Mouse (Mus musculus) E14TG2a.4 (cell line): Measurements from ENCODE around the gene Ankrd9.

Experiments
- H3K27me3 ChIP-seq: 2 replicates; pipeline ENCODE4 v1.6.1; 2014; ENCODE audit warnings: low read length, control low read depth; ENCODE audit not compliant: insufficient read depth
- H3K36me3 ChIP-seq: 2 replicates; pipeline ENCODE4 v1.6.1; 2014; ENCODE audit warnings: low read length, control low read depth; ENCODE audit not compliant: insufficient read depth
- H3K4me1 ChIP-seq: replicated peaks from 2 replicates; pipeline ENCODE4 v1.6.1; 2014; ENCODE audit warnings: low read depth, low read length, control low read depth
- H3K4me3 ChIP-seq: replicated peaks from 2 replicates; pipeline ENCODE4 v1.5.1; 2014; ENCODE audit warnings: mild to moderate bottlenecking, low read length
- H3K9me3 ChIP-seq: 2 replicates; pipeline ENCODE4 v1.6.1; 2014; ENCODE audit warnings: low read length, control low read depth
- CTCF ChIP-seq: conservative IDR thresholded peaks from 2 replicates; pipeline ENCODE4 v1.5.1; 2014; ENCODE audit warnings: low read length
- NANOG ChIP-seq: IDR thresholded peaks from 2 replicates; pipeline ENCODE4 v1.6.1; 2014; ENCODE audit warnings: borderline replicate concordance, low read length, mixed read lengths
- POU5F1 ChIP-seq: IDR thresholded peaks from 2 replicates; pipeline ENCODE4 v1.6.1; 2014; ENCODE audit warnings: low read length, borderline replicate concordance

Gene Ankrd9

DNA sequence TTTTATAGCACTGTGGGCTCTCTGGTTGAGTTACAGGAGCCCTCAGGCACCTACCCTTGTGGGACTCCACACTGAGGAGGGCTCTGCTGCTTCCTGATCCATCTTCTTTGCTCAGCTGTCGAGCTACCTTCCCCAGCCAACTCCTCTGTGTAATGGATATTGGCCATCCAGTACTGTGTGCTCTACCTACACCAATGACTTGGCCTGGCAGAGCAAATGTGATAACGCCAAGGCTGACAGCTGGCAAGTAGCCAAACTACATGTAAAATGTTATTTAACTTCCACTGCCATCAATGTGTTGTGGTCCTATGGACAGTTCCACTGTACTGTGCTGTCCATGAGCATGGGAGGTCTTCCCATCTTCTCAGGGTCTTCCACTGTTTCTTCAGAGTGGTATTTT, 16.9 kb downstream of the Ankrd9 start:
- TF ChIP-seq POU5F1 (no peak), CTCF (no peak), NANOG (no peak)
- H3K4me3 ChIP-seq: no peak overlapping the region
- peaks cover 5% of the 10 kb centered on the region; the same call in 1 of the 2 replicates for H3K36me3 ChIP-seq

DNA sequence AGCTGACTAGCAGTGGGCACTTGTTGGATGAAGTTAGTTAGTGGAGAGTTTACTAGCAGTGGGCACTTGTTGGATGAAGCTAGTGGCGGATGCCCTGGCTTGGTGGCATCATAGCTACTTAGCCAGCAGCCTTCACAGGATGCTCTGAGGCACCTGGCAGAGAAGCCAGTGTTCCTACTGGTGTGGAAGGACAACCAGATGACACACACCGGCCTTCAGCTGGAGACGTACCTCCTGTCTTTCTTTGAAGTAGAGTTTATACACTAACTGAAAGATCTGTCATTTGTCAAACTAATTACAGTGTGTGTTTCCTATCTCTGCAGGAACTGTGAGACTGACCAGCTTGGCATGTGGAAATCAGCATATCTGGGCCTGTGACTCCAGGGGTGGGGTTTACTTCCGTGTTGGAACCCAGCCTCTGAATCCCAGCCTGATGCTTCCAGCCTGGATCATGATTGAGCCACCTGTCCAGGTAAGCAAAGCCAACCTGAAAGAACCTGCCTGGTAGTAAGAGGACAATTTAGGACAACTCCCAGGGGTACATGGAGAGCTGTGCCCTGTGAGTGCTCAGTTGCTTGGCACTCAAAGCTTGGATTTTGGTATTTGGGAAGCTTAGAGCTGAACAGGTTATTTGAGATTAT, 24.4 kb downstream of the Ankrd9 start:
- Histone ChIP-seq H3K4me3 (no peak overlapping the region), H3K27me3 (no peaks in the 10 kb centered on the region), H3K36me3 (peaks cover 17% of the 10 kb centered on the region), H3K4me1 (no peaks in the 10 kb centered on the region; the same call in 1 of the 2 replicates), H3K9me3 (no peaks in the 10 kb centered on the region)
- TF ChIP-seq CTCF (no peak), NANOG (no peak), POU5F1 (no peak)

More for the DNA sequence above, 16.9 kb downstream of the Ankrd9 start:
- H3K4me1 ChIP-seq: peaks cover 23% of the 10 kb centered on the region
- no peaks in the 10 kb centered on the region for H3K9me3 ChIP-seq
- H3K27me3 ChIP-seq: no peaks in the 10 kb centered on the region

DNA sequence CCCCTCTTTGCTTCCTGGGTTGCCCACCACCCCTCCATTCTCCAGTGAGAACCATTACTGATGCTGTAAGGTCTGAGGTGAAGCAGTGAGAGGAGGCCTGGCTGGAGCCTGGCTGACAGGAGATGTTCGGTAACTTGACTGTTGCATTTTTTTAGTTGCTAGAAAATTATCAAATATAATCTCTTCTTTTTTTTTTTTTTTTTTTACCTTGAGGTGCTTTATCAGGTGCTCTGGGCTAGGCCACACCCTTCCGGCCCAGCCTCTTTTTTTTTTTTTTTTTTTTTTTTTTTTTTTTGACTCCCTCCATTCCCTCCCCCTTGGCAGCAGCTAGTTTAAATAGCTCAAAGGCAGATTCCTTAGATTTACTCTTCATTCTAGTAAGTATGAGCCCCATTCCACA, 24.9 kb downstream of the Ankrd9 start:
- no peaks in the 10 kb centered on the region for H3K27me3 ChIP-seq
- H3K9me3 ChIP-seq: no peaks in the 10 kb centered on the region
- H3K4me3 ChIP-seq: no peak overlapping the region
- H3K36me3 ChIP-seq: peaks cover 18% of the 10 kb centered on the region
- no peaks in the 10 kb centered on the region; the same call in 1 of the 2 replicates for H3K4me1 ChIP-seq
- TF ChIP-seq NANOG: no peak
- TF ChIP-seq CTCF: no peak
- no peak for TF ChIP-seq POU5F1

DNA sequence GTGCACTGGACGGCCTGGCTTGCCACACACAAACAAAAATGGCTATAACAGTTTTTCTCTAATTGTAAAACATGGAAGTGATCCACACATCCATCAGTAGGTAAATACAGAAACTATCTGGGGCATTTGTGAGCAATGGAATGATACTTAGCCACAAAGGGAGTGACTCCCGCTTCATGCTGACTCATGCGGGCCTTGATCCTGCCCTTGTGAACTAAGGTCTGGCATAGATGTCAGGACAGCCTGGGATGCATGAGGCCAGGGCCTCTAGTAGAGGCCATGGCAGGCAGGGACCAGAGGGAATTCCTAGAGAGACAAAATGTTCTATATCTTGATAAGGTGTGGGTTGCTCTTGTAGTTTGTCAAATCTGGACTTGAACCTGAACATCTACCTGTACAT, 25.4 kb downstream of the Ankrd9 start:
- TF ChIP-seq CTCF (no peak), POU5F1 (no peak), NANOG (no peak)
- Histone ChIP-seq H3K27me3 (no peaks in the 10 kb centered on the region), H3K36me3 (peaks cover 23% of the 10 kb centered on the region), H3K4me3 (no peak overlapping the region), H3K9me3 (no peaks in the 10 kb centered on the region), H3K4me1 (no peaks in the 10 kb centered on the region; the same call in 1 of the 2 replicates)

DNA sequence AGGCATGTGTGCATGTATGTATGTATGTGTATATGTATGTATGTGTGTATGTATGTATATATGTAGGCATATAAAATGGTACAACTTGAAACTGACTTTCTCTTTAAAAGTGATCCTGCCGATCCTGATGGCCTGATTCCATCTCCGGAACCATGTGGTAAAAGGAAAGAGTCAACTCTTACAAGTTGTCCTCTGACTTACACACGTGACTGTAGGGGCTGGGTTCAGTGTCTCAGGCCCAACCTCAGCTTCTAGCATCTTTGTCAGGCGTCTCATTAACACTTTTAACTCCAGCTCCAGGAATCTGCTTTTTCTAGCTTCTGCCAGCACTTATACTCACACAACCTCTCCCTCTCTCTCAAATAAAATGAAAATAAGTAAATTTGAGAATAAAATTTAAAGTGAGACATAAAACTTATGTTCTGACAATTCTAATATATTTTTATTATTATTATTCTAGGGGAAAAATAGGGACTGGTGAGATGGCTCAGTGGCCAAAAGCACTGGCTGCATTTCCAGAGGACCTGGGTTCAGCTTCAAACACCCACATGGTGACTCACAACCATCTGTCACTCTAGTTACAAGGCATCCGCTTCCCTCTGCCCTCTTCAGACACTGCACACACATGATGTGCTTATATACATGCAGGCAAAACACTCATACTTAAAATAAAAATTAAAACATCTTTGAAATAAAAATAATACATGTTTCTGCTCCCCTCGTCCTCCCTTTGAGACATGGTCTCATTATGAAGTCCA, 26.0 kb downstream of the Ankrd9 start:
- Histone ChIP-seq H3K36me3 (peaks cover 29% of the 10 kb centered on the region), H3K4me1 (no peaks in the 10 kb centered on the region; the same call in 1 of the 2 replicates), H3K4me3 (no peak overlapping the region), H3K9me3 (no peaks in the 10 kb centered on the region), H3K27me3 (no peaks in the 10 kb centered on the region)
- no peak for TF ChIP-seq NANOG
- TF ChIP-seq POU5F1: no peak
- TF ChIP-seq CTCF: no peak

DNA sequence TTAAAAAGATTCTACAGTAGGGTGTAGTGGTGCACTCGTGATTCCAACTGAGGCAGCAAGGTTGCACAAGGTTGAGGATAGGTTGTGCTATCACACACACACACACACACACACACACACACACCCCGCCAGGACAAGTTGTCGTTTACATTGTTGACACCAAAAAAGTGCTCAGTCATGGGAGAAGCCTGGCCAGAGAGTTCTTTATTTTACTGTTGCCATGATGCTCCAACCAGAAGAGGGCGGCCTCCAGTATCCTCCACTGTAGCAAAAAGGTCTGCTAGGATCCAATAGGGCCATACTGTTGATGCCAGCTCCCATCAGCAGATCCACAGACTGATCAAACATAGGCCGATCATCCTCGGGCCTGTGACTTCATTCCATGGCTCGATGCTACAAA, 27.6 kb downstream of the Ankrd9 start:
- no peak for TF ChIP-seq POU5F1
- no peak for TF ChIP-seq NANOG
- TF ChIP-seq CTCF: no peak
- Histone ChIP-seq H3K36me3 (peaks cover 36% of the 10 kb centered on the region), H3K27me3 (no peaks in the 10 kb centered on the region), H3K4me1 (no peaks in the 10 kb centered on the region; the same call in 1 of the 2 replicates), H3K9me3 (no peaks in the 10 kb centered on the region), H3K4me3 (no peak overlapping the region)

DNA sequence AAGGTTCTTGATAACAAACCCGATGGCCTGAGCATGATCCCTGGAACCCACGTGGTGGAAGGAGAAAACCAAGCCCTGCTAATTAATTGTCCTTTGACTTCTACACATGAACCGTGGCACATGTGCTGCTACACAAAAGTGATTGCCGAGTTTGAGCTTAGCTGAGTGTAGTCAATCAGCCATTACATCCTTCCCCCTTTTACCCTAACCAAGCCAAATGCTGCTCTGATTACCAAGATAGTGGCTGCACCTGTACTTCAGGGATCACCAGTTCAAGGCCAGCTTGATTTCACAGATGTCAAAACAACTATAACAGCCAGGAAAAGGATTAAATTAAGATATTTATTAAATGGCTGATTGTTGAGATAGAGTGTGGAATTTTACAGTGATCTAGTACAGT, 28.7 kb downstream of the Ankrd9 start:
- Histone ChIP-seq H3K9me3 (no peaks in the 10 kb centered on the region), H3K4me1 (no peaks in the 10 kb centered on the region; the same call in 1 of the 2 replicates), H3K36me3 (peaks cover 45% of the 10 kb centered on the region), H3K27me3 (no peaks in the 10 kb centered on the region), H3K4me3 (no peak overlapping the region)
- TF ChIP-seq NANOG (no peak), POU5F1 (no peak), CTCF (no peak)

DNA sequence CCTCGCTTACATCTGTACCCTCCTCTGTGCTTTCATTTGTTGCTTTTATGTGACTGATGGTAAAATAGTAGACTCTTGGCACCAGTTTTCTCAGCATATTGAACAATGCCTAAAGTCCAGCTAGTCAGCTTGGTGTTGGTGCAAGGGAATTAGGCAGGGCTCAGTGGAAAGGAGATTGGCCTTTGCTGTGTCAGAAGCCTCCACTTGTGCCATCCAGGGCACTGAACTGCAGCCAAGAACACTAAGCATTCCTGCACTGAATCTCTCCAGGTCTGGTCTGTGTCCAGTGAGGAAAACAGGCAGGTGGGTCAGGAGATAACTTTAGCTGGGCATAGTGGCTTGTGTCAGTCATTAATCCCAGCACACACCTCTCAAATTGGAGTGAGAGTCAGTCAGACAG, 29.4 kb downstream of the Ankrd9 start:
- Histone ChIP-seq H3K27me3 (no peaks in the 10 kb centered on the region), H3K4me1 (no peaks in the 10 kb centered on the region; the same call in 1 of the 2 replicates)
- TF ChIP-seq CTCF (no peak), POU5F1 (no peak), NANOG (no peak)

DNA sequence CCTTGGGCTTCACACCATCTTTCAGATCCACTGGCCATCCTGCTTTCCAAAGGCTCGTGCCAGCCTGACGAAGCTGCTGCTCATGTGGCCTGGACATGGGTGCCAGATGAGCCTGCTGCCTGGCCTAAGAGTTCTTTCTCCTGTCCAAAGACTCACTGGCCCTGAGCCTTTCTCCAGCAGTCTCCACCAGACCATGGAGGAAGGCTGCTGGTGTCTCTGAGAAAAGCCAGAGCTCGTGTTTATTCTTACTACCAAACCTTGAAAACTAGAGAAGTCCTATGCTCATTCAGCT, 30.0 kb downstream of the Ankrd9 start:
- H3K27me3 ChIP-seq: no peaks in the 10 kb centered on the region
- H3K9me3 ChIP-seq: no peaks in the 10 kb centered on the region
- no peak overlapping the region for H3K4me3 ChIP-seq
- H3K36me3 ChIP-seq: peaks cover 52% of the 10 kb centered on the region
- H3K4me1 ChIP-seq: no peaks in the 10 kb centered on the region; the same call in 1 of the 2 replicates
- TF ChIP-seq POU5F1 (no peak), NANOG (no peak), CTCF (no peak)

More for the DNA sequence above, 29.4 kb downstream of the Ankrd9 start:
- Histone ChIP-seq H3K36me3 (peaks cover 50% of the 10 kb centered on the region), H3K9me3 (no peaks in the 10 kb centered on the region), H3K4me3 (no peak overlapping the region)
